Mouse (Mus musculus) cerebellum, adult 9-10 months (tissue): Measurements from ENCODE around the gene Gm11634.

ENCODE experiments used
- DNase-seq: peaks from one replicate; pipeline ENCODE4 v3.0.0; 2022

The Gm11634 gene

DNA sequence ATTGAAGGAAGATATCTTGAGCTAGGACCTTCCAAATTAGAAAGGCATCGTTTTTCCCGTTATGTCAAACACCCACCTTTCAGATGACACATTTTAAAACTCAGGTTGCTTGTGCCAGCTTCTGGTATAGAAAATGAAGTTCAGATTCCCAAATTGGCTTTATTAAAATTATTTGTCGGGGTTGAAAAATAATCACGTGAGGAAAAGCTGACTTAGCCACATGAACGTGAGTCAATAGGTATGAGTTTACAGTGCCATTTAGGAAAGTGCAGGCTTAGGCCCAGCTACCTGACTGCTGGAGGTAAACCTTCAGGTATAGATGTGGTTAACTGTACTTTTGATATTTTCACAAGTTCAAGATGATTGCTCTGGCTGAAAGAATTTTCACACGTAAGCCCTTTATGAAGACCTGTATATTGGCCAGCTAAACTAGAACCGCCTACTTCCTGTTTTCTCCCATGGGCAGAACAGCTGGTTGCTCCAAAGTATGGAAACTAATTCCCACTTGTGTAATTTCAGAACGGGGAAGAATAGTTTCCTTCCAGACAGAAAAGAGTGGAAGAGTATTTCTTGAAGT, 45.6 kb downstream of the Gm11634 start:
- DNase-seq, result peak; percentile 45

DNA sequence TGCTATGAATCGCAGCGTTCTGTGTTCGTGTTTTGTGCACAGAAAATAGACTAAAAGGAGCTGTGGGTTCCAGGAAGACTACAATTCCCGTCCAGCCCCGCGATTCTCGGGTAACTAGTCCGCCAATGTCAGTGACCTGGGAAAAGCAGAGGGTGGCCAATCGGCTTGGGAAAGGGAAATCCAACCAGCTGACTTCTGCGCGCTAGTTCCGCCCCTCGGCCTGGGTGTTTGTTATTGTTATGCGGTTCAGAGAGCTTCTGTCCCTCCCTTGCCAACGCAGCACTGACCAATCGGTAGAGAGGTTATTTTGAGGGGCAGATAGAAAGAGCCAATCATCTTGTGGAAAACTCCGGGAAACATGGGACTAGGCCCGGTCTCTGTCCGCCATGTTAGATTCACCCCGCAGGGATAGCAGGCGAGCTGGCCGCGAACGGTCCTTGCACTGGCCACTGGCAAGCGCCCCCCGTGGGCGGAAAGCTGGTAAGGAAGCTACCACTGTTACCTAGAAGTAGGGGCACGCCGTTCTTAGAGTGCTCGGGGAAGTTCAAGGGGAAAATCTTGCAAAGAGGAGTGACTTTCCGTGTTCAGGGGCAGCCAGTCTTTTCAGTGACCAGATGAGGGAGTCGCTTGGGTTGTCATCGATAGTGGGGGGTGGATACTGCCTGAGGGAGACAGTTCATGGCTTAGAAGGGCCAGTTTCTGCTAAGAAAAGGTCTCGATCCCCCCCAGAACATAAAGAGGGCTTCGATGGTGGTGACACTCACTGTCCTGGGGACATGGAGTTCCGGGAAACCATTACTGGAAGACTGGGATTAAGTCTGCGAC, 46.4 kb downstream of the Gm11634 start:
- DNase-seq, result peak; percentile 99

DNA sequence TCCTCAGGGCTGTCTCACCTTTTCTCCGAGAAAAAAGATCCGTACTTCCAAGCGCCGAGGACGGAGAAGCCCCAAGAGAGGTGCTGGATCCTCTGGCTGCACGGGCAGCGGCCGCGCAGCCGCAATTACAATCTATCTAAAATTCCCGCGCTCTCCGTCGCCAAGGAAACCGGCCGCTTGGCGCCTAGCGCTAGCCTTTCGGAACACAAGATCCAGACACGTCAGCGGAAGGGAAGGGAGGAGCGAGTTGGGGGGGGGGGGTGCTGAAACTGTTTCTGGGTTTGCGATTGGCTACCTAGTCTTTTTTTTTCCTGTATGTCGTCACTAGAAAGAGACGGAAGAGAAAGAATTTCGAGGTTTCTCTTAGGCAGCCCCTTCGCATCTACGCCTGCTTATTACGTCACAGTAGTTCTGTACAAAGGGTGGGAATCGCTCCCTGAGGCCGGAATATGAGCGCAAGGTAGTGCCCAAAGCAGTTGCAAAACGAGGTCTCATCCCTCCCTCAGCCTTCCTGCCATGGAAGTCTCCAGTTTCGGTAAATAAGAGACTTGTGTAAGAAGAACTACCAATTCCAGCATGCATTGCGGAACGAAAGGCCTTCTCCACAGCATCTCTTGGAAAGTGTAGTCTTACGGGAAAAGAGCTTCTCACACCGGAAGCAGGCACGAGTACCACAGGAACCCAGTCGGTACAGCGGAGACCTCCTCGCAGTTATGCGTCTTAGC, 47.1 kb downstream of the Gm11634 start, which contains the start of the genes Brca1 and Nbr1:
Brca1 (minus strand) TSS at position 205 of the 725 bp plus-strand sequence.
Nbr1 (plus strand) TSS at position 399 of the 725 bp plus-strand sequence.
- peak; percentile 97 for DNase-seq

DNA sequence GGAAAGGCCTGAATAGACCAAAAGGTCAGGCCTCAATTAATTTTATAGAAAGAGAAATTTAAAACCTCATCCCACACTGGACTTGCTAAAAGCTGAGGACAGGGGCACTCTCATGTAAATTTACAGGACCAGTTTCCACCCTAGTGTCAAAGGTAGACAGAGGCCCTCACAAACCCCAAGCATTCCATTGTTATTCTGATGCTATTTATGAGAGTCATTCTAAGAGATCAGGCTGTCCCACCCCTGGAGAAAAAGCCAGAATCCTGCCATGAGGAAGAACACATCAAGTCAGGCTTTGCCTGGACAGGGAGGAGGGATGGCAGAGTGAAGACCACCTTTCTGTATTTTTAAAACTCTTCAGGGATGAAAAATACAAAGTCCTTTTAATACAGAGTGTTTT, 50.5 kb downstream of the Gm11634 start:
- DNase-seq, result no peak

DNA sequence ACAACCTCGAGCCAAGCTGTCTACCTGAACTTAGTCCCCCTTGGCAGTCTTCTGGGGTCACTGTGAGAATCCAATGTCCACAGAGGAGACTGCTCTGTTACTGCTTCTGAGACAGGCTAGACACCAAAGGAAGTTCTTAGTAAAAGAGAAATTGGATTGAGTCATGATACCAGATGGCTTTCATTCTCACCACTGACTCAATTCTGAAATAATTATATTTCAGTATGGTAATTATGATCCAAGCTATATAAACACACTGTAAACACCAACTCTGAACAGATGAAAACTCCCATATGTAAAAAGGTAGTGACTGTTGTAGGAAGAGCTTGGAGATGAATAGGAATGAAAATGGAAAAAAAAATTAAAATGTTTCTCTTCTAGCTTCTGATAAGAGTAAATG, 54.9 kb downstream of the Gm11634 start:
- no peak for DNase-seq
